Mouse (Mus musculus): Measurements from ENCODE around the gene Por.

DNA sequence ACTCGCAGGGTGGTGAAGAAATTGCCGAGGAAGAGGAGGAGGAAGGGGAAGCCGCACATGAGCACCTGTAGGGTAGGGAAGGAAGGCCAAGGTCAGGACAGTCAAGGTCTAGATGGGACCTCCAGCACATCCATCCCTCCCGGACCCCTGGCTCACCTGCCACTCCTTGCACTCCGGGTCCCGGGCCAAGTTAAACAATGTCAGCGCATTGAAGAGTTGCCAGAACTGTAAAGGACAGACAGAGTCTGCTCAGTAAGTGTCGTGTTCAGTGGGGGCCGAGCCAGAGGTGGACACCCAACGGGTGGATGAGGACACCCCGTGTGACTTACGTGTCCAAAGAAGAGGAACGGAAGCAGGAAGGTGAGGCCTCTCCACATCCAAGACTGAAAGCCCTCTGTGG lies 65.9 kb downstream of the Por start:
- TF ChIP-seq CTCF (IDR thresholded peaks at IDR 0.05; ENCODE audit: extremely low read depth, insufficient read depth, low read length) (no peak), POLR2A (IDR thresholded peaks at IDR 0.05; ENCODE audit: extremely low read depth, insufficient read depth, low read length) (no peak)

Measured in cortical plate, adult 2 months (tissue).